Mouse (Mus musculus): Measurements from ENCODE around the gene Uhrf1.
"Not testable (repeated sequence)": the region's sequence is repeated elsewhere in the genome, so short reads cannot be mapped to it uniquely, and the experiment has no call there.

DNA sequence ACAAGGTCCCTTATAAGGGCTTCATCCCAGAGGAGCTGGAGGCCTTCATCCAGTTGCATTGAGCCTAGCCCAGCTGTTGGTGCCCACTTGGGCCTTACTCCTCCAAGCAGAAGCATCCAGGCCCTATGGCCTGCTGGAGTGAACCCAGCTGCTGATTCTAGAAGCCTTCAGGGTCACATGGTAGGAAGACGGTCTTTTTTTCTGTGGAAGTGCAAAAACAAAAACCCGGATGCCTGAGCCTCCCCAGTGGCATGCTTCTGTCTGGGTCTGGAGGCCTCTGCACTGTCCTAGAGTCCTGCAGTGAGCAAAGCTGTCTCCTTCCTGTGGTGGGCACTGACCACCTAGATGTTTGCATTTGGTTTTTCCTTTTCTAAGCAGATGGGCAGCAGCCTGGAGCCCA is 44.3 kb upstream of the Uhrf1 start:
- TF ChIP-seq CHD2 (IDR thresholded peaks at IDR 0.05; ENCODE audit: low read depth, low read length); ZC3H11A (IDR thresholded peaks at IDR 0.05; ENCODE audit: borderline replicate concordance, low read depth, low read length); MAFK (IDR thresholded peaks at IDR 0.05; ENCODE audit: insufficient read depth, low read depth, low read length); ZNF384 (IDR thresholded peaks at IDR 0.05; ENCODE audit: low read depth, low read length); HCFC1 (IDR thresholded peaks at IDR 0.05; ENCODE audit: borderline replicate concordance, insufficient read depth, low read length): not testable (repeated sequence)

Measured in ES-E14 (cell line).